23 mouse cellular contexts compared by ENCODE assay signal in genomic region chr4:23510873-23511272, GRCm38 (mm10).
DNase-seq lines count a peak whose midpoint lies in the region; ATAC-seq lines count a peak whose summit lies in the region.
"Had no signal": no experiment of that assay in that cellular context is flagged by ENCODE, and none has a peak within 500 bp of the region (broad histone marks: within the 10 kb centered on the region; RNA-seq: fewer than 3 reads in every experiment).

No protein-coding gene starts in this region.

- DNase-seq in embryo, embryonic 11 days: peak; percentile 4
- DNase-seq in embryo, embryonic 10.5 days (ENCODE audit: low spot score): no peak
- DNase-seq in urinary bladder, postnatal 36 days (ENCODE audit: low spot score in 2 of 2): no peak
- no peak for DNase-seq in layer of hippocampus, adult 9-11 months
- DNase-seq: adrenal gland, postnatal 36 days; cerebellum, adult 11 months; cerebellum, postnatal 10 days; heart, postnatal 36 days; kidney, adult 2 months; lung, embryonic 14.5 days; right cerebral cortex, postnatal 4 days; thymus, postnatal 25 days had no signal

- H3K9ac ChIP-seq in midbrain, embryonic 12.5 days (replicated peaks): no peak overlapping the region
- H3K9ac ChIP-seq in midbrain, embryonic 15.5 days: no peak overlapping the region
- no peak overlapping the region for H3K9ac ChIP-seq in forebrain, embryonic 16.5 days (replicated peaks; ENCODE audit: low read depth, low read length)
- H3K9ac ChIP-seq: heart, embryonic 15.5 days; limb, embryonic 15.5 days; liver, embryonic 14.5 days; lung, embryonic 14.5 days had no signal

- H3K4me1 ChIP-seq in midbrain, embryonic 12.5 days: peaks cover 9% of the 10 kb centered on the region
- H3K4me1 ChIP-seq in midbrain, embryonic 15.5 days: peaks cover 6% of the 10 kb centered on the region
- H3K4me1 ChIP-seq in forebrain, embryonic 16.5 days (replicated peaks; ENCODE audit: control insufficient read depth, insufficient read depth, low read length): peaks cover 9% of the 10 kb centered on the region
- H3K4me1 ChIP-seq: heart, embryonic 15.5 days had no signal

- peak; percentile 61 for ATAC-seq in midbrain, embryonic 12.5 days (ENCODE audit: low FRiP score, low read depth)
- ATAC-seq in midbrain, embryonic 15.5 days (replicated peaks): no peak
- peak; percentile 24; the same call in 1 of the 2 replicates for ATAC-seq in forebrain, embryonic 16.5 days
- ATAC-seq: inflammation-experienced regulatory T-cells, adult 6 months; midbrain, embryonic 16.5 days had no signal

- no peaks in the 10 kb centered on the region for H3K9me3 ChIP-seq in midbrain, embryonic 12.5 days
- no peaks in the 10 kb centered on the region for H3K9me3 ChIP-seq in midbrain, embryonic 15.5 days
- H3K9me3 ChIP-seq in forebrain, embryonic 16.5 days (ENCODE audit: control insufficient read depth, low read length): no peaks in the 10 kb centered on the region
- H3K9me3 ChIP-seq: heart, embryonic 15.5 days; limb, embryonic 15.5 days had no signal

- H3K36me3 ChIP-seq in midbrain, embryonic 12.5 days: no peaks in the 10 kb centered on the region
- no peaks in the 10 kb centered on the region for H3K36me3 ChIP-seq in midbrain, embryonic 15.5 days (replicated peaks)
- H3K36me3 ChIP-seq in forebrain, embryonic 16.5 days (ENCODE audit: control insufficient read depth, insufficient read depth): no peaks in the 10 kb centered on the region
- H3K36me3 ChIP-seq: heart, embryonic 15.5 days; limb, embryonic 15.5 days had no signal

- 35% methylated on average over 4 of the region's 4 CpGs for WGBS in midbrain, embryonic 12.5 days
- WGBS in midbrain, embryonic 15.5 days: 35% methylated on average over 4 of the region's 4 CpGs
- WGBS in forebrain, embryonic 16.5 days: 8% methylated on average over 4 of the region's 4 CpGs

- H3K27me3 ChIP-seq in midbrain, embryonic 12.5 days: no peaks in the 10 kb centered on the region
- no peaks in the 10 kb centered on the region for H3K27me3 ChIP-seq in midbrain, embryonic 15.5 days (replicated peaks)
- no peaks in the 10 kb centered on the region for H3K27me3 ChIP-seq in forebrain, embryonic 16.5 days (replicated peaks; ENCODE audit: control insufficient read depth, insufficient read depth, low read length)
- H3K27me3 ChIP-seq: heart, embryonic 15.5 days; limb, embryonic 15.5 days had no signal

- no peak overlapping the region for H3K4me2 ChIP-seq in midbrain, embryonic 12.5 days (replicated peaks)
- no peak overlapping the region for H3K4me2 ChIP-seq in midbrain, embryonic 15.5 days
- no peak overlapping the region for H3K4me2 ChIP-seq in forebrain, embryonic 16.5 days (ENCODE audit: low read length)
- H3K4me2 ChIP-seq: heart, embryonic 15.5 days; limb, embryonic 15.5 days; lung, embryonic 14.5 days had no signal

- H3K27ac ChIP-seq in midbrain, embryonic 12.5 days (replicated peaks): no peak overlapping the region
- no peak overlapping the region for H3K27ac ChIP-seq in midbrain, embryonic 15.5 days
- no peak overlapping the region for H3K27ac ChIP-seq in forebrain, embryonic 16.5 days (ENCODE audit: low read length)
- H3K27ac ChIP-seq: heart, embryonic 15.5 days; kidney, postnatal 0 days; left cerebral cortex, adult 2 months; limb, embryonic 15.5 days; liver, embryonic 14.5 days had no signal

- no peak overlapping the region for H3K4me3 ChIP-seq in midbrain, embryonic 12.5 days
- H3K4me3 ChIP-seq in midbrain, embryonic 15.5 days: no peak overlapping the region
- no peak overlapping the region for H3K4me3 ChIP-seq in forebrain, embryonic 16.5 days (replicated peaks; ENCODE audit: low read length)
- H3K4me3 ChIP-seq: heart, embryonic 15.5 days; left cerebral cortex, adult 2 months; limb, embryonic 15.5 days; myocyte had no signal
